Mouse (Mus musculus) intestine, embryonic 14.5 days (tissue): ENCODE results near the gene Bcl2l15. TPM values are rescaled to one million over a fixed set of nuclear protein-coding genes. Genes with fewer than 3 reads are reported as not detected.

ENCODE experiments used
- ATAC-seq: fragments of 200-750 bp; cut with Nextera tagmentation; replicated peaks from 2 replicates; pipeline ENCODE4 v1.8.0; 2017; ENCODE audit warnings: low read depth, moderate number of reproducible peaks, moderate TSS enrichment, moderate library complexity; ENCODE audit not compliant: low FRiP score, low TSS enrichment
- DNase-seq: peaks from one replicate; pipeline ENCODE4 v3.0.0-alpha.2; 2018; ENCODE audit warnings: low spot score
- H3K27ac ChIP-seq: fragments of 300-500 bp; sonication (generic); 2 replicates; pipeline ENCODE4 v1.5.1; 2014; ENCODE audit warnings: low read depth, mild to moderate bottlenecking, control low read depth
- H3K27me3 ChIP-seq: fragments of 300-500 bp; sonication (generic); replicated peaks from 2 replicates; pipeline ENCODE4 v1.6.1; 2014; ENCODE audit warnings: low read length, control low read depth; ENCODE audit not compliant: control insufficient read depth, insufficient read depth
- H3K36me3 ChIP-seq: fragments of 300-500 bp; sonication (generic); 2 replicates; pipeline ENCODE4 v1.6.1; 2014; ENCODE audit warnings: low read length, control low read depth; ENCODE audit not compliant: control insufficient read depth, insufficient read depth
- H3K4me1 ChIP-seq: fragments of 300-500 bp; sonication (generic); replicated peaks from 2 replicates; pipeline ENCODE4 v1.6.1; 2014; ENCODE audit warnings: low read length, control low read depth, mixed read lengths; ENCODE audit not compliant: control insufficient read depth, insufficient read depth
- H3K4me2 ChIP-seq: fragments of 300-500 bp; sonication (generic); 2 replicates; pipeline ENCODE4 v1.6.1; 2014; ENCODE audit warnings: low read length
- H3K4me3 ChIP-seq: fragments of 300-500 bp; sonication (generic); 2 replicates; pipeline ENCODE4 v1.5.1; 2014; ENCODE audit warnings: low read depth, low read length, control low read depth, mixed read lengths
- H3K9ac ChIP-seq: fragments of 300-500 bp; sonication (generic); 2 replicates; pipeline ENCODE4 v1.6.1; 2014; ENCODE audit warnings: mild to moderate bottlenecking, low read length
- H3K9me3 ChIP-seq: fragments of 300-500 bp; sonication (generic); 2 replicates; pipeline ENCODE4 v1.6.1; 2016; ENCODE audit warnings: low read length, control low read depth; ENCODE audit not compliant: control insufficient read depth
- WGBS: fragments of 180-500 bp; shearing (Covaris S2); extraction: QIAGEN DNeasy Blood & Tissue Kit; methylation state at CpG from one replicate; pipeline ENCODE4 v1.1.7; 2014; 5-methylcytosine and 5-hydroxymethylcytosine counted together
- polyA plus RNA-seq: library from polyadenylated mRNA; unstranded; fragments of >200 nt; fragmentation: Nextera tagmentation; extraction: Ambion mirVana; gene quantifications from 2 replicates; pipeline ENCODE4 v1.2.1, GENCODE M21; 2014

Gene Bcl2l15
- polyA plus RNA-seq, 1 experiment from 2014 or later = 0.38 TPM

- Histone ChIP-seq H3K36me3 (no peaks in the 10 kb centered on the region), H3K27ac (no peak overlapping the region), H3K27me3 (no peaks in the 10 kb centered on the region), H3K9me3 (no peaks in the 10 kb centered on the region), H3K4me1 (no peaks in the 10 kb centered on the region), H3K4me2 (no peak overlapping the region), H3K4me3 (no peak overlapping the region), H3K9ac (no peak overlapping the region)
- peak; percentile 29 for DNase-seq
- no peak for ATAC-seq
- WGBS = 88% methylated on average over 7 of the region's 7 CpGs
These were observed 24.8 kb downstream of the Bcl2l15 start for GRCm38 (mm10) chr3:103857036-103857805.

GRCm38 (mm10) chr3:103857977-103858563 lies 25.7 kb downstream of the Bcl2l15 start:
- WGBS = 91% methylated on average over 6 of the region's 6 CpGs
- no peak for ATAC-seq

GRCm38 (mm10) chr3:103858881-103859801 lies 26.7 kb downstream of the Bcl2l15 start, which contains the start of gene Ptpn22:
TSS of gene Ptpn22 (plus strand) at chr3:103859795.
- ATAC-seq = no peak
- Histone ChIP-seq H3K9ac (no peak within 1 kb of the TSS), H3K36me3 (no peaks in the 10 kb centered on the region), H3K27me3 (no peaks in the 10 kb centered on the region), H3K9me3 (no peaks in the 10 kb centered on the region), H3K4me1 (no peaks in the 10 kb centered on the region), H3K4me2 (no peak within 1 kb of the TSS), H3K4me3 (no peak within 1 kb of the TSS), H3K27ac (no peak within 1 kb of the TSS)
- DNase-seq = no peak
- 71% methylated on average over 12 of the region's 12 CpGs for WGBS

More at GRCm38 (mm10) chr3:103857977-103858563, 25.7 kb downstream of the Bcl2l15 start:
- Histone ChIP-seq H3K27ac (no peak overlapping the region), H3K36me3 (no peaks in the 10 kb centered on the region), H3K4me3 (no peak overlapping the region), H3K9ac (no peak overlapping the region), H3K4me2 (no peak overlapping the region), H3K4me1 (no peaks in the 10 kb centered on the region), H3K9me3 (no peaks in the 10 kb centered on the region), H3K27me3 (no peaks in the 10 kb centered on the region)
- DNase-seq = no peak

GRCm38 (mm10) chr3:103859851-103860391 lies 27.5 kb downstream of the Bcl2l15 start:
- ATAC-seq (no peak), DNase-seq (no peak)
- WGBS = 75% methylated on average over 6 of the region's 6 CpGs
- Histone ChIP-seq H3K27ac (no peak overlapping the region), H3K4me1 (no peaks in the 10 kb centered on the region), H3K36me3 (no peaks in the 10 kb centered on the region), H3K4me3 (no peak overlapping the region), H3K27me3 (no peaks in the 10 kb centered on the region), H3K9ac (no peak overlapping the region), H3K9me3 (no peaks in the 10 kb centered on the region), H3K4me2 (no peak overlapping the region)

GRCm38 (mm10) chr3:103862721-103863220 lies 30.4 kb downstream of the Bcl2l15 start:
- Histone ChIP-seq H3K9ac (no peak overlapping the region), H3K27ac (no peak overlapping the region), H3K9me3 (no peaks in the 10 kb centered on the region), H3K4me2 (no peak overlapping the region), H3K27me3 (no peaks in the 10 kb centered on the region), H3K36me3 (no peaks in the 10 kb centered on the region), H3K4me1 (no peaks in the 10 kb centered on the region), H3K4me3 (no peak overlapping the region)
- ATAC-seq (no peak), DNase-seq (no peak)
- 69% methylated on average over 4 of the region's 4 CpGs for WGBS

GRCm38 (mm10) chr3:103864200-103864599 lies 31.8 kb downstream of the Bcl2l15 start:
- Histone ChIP-seq H3K9me3 (no peaks in the 10 kb centered on the region), H3K36me3 (no peaks in the 10 kb centered on the region), H3K4me3 (no peak overlapping the region), H3K4me2 (no peak overlapping the region), H3K27me3 (no peaks in the 10 kb centered on the region), H3K4me1 (no peaks in the 10 kb centered on the region), H3K9ac (no peak overlapping the region), H3K27ac (no peak overlapping the region)
- WGBS = 89% methylated on average over 6 of the region's 6 CpGs
- DNase-seq (no peak), ATAC-seq (no peak)

- DNase-seq (no peak), ATAC-seq (no peak)
- no peaks in the 10 kb centered on the region for H3K9me3 ChIP-seq
- 93% methylated on average over 5 of the region's 5 CpGs for WGBS
- no peaks in the 10 kb centered on the region for H3K27me3 ChIP-seq
- no peak overlapping the region for H3K4me2 ChIP-seq
- no peaks in the 10 kb centered on the region for H3K4me1 ChIP-seq
- H3K27ac ChIP-seq = no peak overlapping the region
- H3K4me3 ChIP-seq = no peak overlapping the region
- H3K36me3 ChIP-seq = no peaks in the 10 kb centered on the region
- no peak overlapping the region for H3K9ac ChIP-seq
These were observed 35.1 kb downstream of the Bcl2l15 start for GRCm38 (mm10) chr3:103867424-103867971.

- Histone ChIP-seq H3K9me3 (no peaks in the 10 kb centered on the region), H3K4me1 (no peaks in the 10 kb centered on the region), H3K36me3 (no peaks in the 10 kb centered on the region), H3K27ac (no peak overlapping the region), H3K9ac (no peak overlapping the region), H3K27me3 (no peaks in the 10 kb centered on the region), H3K4me2 (no peak overlapping the region), H3K4me3 (no peak overlapping the region)
- no peak for DNase-seq
- WGBS = 79% methylated on average over 4 of the region's 4 CpGs
- no peak for ATAC-seq
These were observed 35.6 kb downstream of the Bcl2l15 start for GRCm38 (mm10) chr3:103868008-103868407.
